Mouse (Mus musculus): ENCODE results near the gene Klhl18. TPM values are rescaled to one million over a fixed set of nuclear protein-coding genes. Genes with fewer than 3 reads are reported as not detected.
"Not testable (repeated sequence)": the region's sequence is repeated elsewhere in the genome, so short reads cannot be mapped to it uniquely, and the experiment has no call there.

Klhl18 gene
- polyA plus RNA-seq, 1 experiment from 2014 or later = 10.5 TPM

DNA sequence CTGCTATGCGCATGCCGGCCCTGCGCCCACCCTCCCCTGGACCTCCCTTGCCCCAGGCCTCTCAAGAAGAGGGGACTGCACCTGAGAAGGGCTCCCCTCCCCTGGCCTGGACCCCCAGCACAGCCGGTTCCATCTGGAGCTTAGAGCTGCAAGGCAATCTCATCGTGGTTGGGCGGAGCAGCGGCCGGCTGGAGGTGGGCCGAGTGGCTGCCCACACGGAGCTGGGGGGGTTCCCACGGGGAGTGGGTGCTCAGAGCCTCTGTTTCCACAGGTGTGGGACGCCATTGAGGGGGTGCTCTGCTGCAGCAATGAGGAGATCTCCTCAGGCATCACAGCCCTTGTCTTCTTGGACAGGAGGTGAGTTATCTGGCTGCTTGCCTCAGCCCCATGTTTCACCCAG, 95.2 kb downstream of the Klhl18 start:
- Histone ChIP-seq H3K9me3 (no peaks in the 10 kb centered on the region), H3K27me3 (no peaks in the 10 kb centered on the region), H3K9ac (no peak overlapping the region), H3K27ac (no peak overlapping the region), H3K36me3 (peaks cover 90% of the 10 kb centered on the region), H3K4me2 (no peak overlapping the region), H3K4me3 (no peak overlapping the region), H3K4me1 (peaks cover 3% of the 10 kb centered on the region; the same call in 1 of the 2 replicates)
- 76% methylated on average over 12 of the region's 12 CpGs for WGBS
- ATAC-seq (ENCODE audit: insufficient number of reproducible peaks, low FRiP score, low TSS enrichment, low read depth) = no peak

DNA sequence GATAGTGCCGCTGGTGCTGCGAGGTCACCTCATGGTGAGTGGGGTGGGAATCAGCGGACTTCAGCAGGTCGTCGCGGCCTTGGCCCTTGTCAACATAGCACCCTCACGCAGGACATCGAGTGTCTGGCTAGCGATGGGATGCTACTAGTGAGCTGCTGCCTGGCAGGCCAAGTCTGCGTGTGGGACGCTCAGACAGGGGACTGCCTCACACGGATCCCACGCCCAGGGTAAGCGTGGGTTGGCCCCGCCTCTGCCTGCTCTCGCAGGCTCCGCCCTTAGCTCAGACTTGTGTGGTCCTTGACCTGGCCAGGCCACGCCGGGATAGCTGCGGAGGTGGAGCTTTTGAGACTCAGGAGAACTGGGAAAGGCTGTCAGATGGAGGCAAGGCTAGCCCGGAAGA, 95.8 kb downstream of the Klhl18 start:
- no peak overlapping the region for H3K9ac ChIP-seq
- no peak for ATAC-seq (ENCODE audit: insufficient number of reproducible peaks, low FRiP score, low TSS enrichment, low read depth)
- no peak overlapping the region for H3K27ac ChIP-seq
- H3K27me3 ChIP-seq = no peaks in the 10 kb centered on the region
- peaks cover 88% of the 10 kb centered on the region for H3K36me3 ChIP-seq
- WGBS = 45% methylated on average over 21 of the region's 21 CpGs
- peaks cover 3% of the 10 kb centered on the region; the same call in 1 of the 2 replicates for H3K4me1 ChIP-seq
- H3K4me2 ChIP-seq = 0 out of 2 replicates have a peak overlapping the region, but pooled peaks have one; percentile 3
- no peak overlapping the region for H3K4me3 ChIP-seq
- H3K9me3 ChIP-seq = no peaks in the 10 kb centered on the region

- Histone ChIP-seq H3K9ac (no peak overlapping the region), H3K27ac (no peak overlapping the region), H3K4me2 (no peak overlapping the region), H3K9me3 (no peaks in the 10 kb centered on the region), H3K27me3 (no peaks in the 10 kb centered on the region), H3K36me3 (peaks cover 77% of the 10 kb centered on the region), H3K4me1 (peaks cover 3% of the 10 kb centered on the region; the same call in 1 of the 2 replicates), H3K4me3 (no peak overlapping the region)
- 90% methylated on average over 8 of the region's 8 CpGs for WGBS
- no peak for ATAC-seq (ENCODE audit: insufficient number of reproducible peaks, low FRiP score, low TSS enrichment, low read depth)
These were observed 97.1 kb downstream of the Klhl18 start for GRCm38 (mm10) chr9:110379361-110379760.

- H3K27ac ChIP-seq; H3K27me3 ChIP-seq; H3K4me2 ChIP-seq; H3K4me1 ChIP-seq; ATAC-seq (ENCODE audit: insufficient number of reproducible peaks, low FRiP score, low TSS enrichment, low read depth); H3K4me3 ChIP-seq; H3K9me3 ChIP-seq; H3K9ac ChIP-seq: not testable (repeated sequence)
- WGBS = 85% methylated on average over 15 of the region's 15 CpGs
- peaks cover 72% of the 10 kb centered on the region for H3K36me3 ChIP-seq
These were observed 98.8 kb downstream of the Klhl18 start for GRCm38 (mm10) chr9:110377655-110378054.

Other genes starting within 250 kb of the Klhl18 start
- gene Cspg5, start 232.9 kb downstream of the Klhl18 start, polyA plus RNA-seq (2015; fragmentation: Nextera tagmentation; extraction: Ambion mirVana) = 4.0 and 8.9 TPM in 2 replicates
- 22.9 and 25.9 TPM in 2 replicates for gene Elp6, start 171.5 kb downstream of the Klhl18 start, polyA plus RNA-seq (2015; fragmentation: Nextera tagmentation; extraction: Ambion mirVana)
- gene Scap, start 143.4 kb downstream of the Klhl18 start, polyA plus RNA-seq (2015; fragmentation: Nextera tagmentation; extraction: Ambion mirVana) = 35.0 and 38.8 TPM in 2 replicates
- 16.5 and 17.1 TPM in 2 replicates for gene Ptpn23, start 68.5 kb downstream of the Klhl18 start, polyA plus RNA-seq (2015; fragmentation: Nextera tagmentation; extraction: Ambion mirVana)
- 4.2 and 9.6 TPM in 2 replicates for gene Ngp, start 56.9 kb downstream of the Klhl18 start, polyA plus RNA-seq (2015; fragmentation: Nextera tagmentation; extraction: Ambion mirVana)
- 0.95 and 1.3 TPM in 2 replicates for gene Kif9, start 264 bp upstream of the Klhl18 start, polyA plus RNA-seq (2015; fragmentation: Nextera tagmentation; extraction: Ambion mirVana)
- 31.9 and 34.0 TPM in 2 replicates for gene Setd2, start 55.9 kb upstream of the Klhl18 start, polyA plus RNA-seq (2015; fragmentation: Nextera tagmentation; extraction: Ambion mirVana)
- gene Nradd, start 147.8 kb upstream of the Klhl18 start, polyA plus RNA-seq (2015; fragmentation: Nextera tagmentation; extraction: Ambion mirVana) = 43.5 and 46.4 TPM in 2 replicates
- gene Nbeal2, start 177.5 kb upstream of the Klhl18 start, polyA plus RNA-seq (2015; fragmentation: Nextera tagmentation; extraction: Ambion mirVana) = 5.7 and 5.8 TPM in 2 replicates
- 116 and 126 TPM in 2 replicates for gene Ccdc12, start 179.8 kb upstream of the Klhl18 start, polyA plus RNA-seq (2015; fragmentation: Nextera tagmentation; extraction: Ambion mirVana)

All from limb, embryonic 15.5 days (tissue).